Mouse (Mus musculus): ENCODE measurements around the gene Gm6763. TPM values are rescaled to one million over a fixed set of nuclear protein-coding genes. Genes with fewer than 3 reads are reported as not detected.

Gm6763 gene
- polyA plus RNA-seq, 1 experiment from 2014 or later = not detected

Other genes with a start within 250 kb of the Gm6763 start
- gene Gm21293, start 8.5 kb upstream of the Gm6763 start, polyA plus RNA-seq (2014; fragmentation: Nextera tagmentation; extraction: Ambion mirVana) = not detected in 2 replicates
- not detected in 2 replicates for gene Gm8764, start 8.5 kb downstream of the Gm6763 start, polyA plus RNA-seq (2014; fragmentation: Nextera tagmentation; extraction: Ambion mirVana)
- gene Gm21304, start 17.0 kb downstream of the Gm6763 start, polyA plus RNA-seq (2014; fragmentation: Nextera tagmentation; extraction: Ambion mirVana) = not detected in 2 replicates
- not detected in 2 replicates for gene Gm21312, start 25.5 kb downstream of the Gm6763 start, polyA plus RNA-seq (2014; fragmentation: Nextera tagmentation; extraction: Ambion mirVana)
- not detected in 2 replicates for gene Gm20765, start 34.0 kb downstream of the Gm6763 start, polyA plus RNA-seq (2014; fragmentation: Nextera tagmentation; extraction: Ambion mirVana)
- not detected in 2 replicates for gene Gm4340, start 42.5 kb downstream of the Gm6763 start, polyA plus RNA-seq (2014; fragmentation: Nextera tagmentation; extraction: Ambion mirVana)

Measured in forebrain, embryonic 14.5 days (tissue).